Mouse (Mus musculus): Measurements from ENCODE around the gene Ccl24.
A peak's percentile ranks its signal among the peaks of the same experiment; 100 is the strongest.
"Not testable (repeated sequence)": the region's sequence is repeated elsewhere in the genome, so short reads cannot be mapped to it uniquely, and the experiment has no call there.

Gene Ccl24

GRCm38 (mm10) chr5:135573006-135573405 is at the start of gene Ccl24:
TSS of gene Ccl24 (minus strand) at chr5:135573049.
- DNase-seq = peak; percentile 7 to 12

DNA sequence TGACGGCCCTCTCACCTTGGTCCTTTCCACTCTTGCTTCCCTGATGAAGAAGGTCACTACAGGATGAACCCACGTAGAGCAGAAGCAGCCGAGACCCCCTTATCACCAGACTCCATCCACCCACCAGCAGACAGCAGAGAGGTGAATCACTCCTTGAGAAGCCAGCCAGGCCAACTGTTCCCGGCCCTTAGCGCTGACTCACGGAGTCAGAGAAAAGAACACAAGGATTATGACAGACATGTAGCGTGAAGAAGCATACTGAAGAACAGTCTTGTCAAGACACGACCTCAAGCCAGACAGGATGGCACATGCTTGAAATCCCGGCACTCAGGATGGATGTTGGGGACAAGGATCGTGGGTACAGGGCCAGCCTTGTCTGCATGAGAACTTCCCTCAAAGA is 48.9 kb upstream of the Ccl24 start:
- no peak for DNase-seq

DNA sequence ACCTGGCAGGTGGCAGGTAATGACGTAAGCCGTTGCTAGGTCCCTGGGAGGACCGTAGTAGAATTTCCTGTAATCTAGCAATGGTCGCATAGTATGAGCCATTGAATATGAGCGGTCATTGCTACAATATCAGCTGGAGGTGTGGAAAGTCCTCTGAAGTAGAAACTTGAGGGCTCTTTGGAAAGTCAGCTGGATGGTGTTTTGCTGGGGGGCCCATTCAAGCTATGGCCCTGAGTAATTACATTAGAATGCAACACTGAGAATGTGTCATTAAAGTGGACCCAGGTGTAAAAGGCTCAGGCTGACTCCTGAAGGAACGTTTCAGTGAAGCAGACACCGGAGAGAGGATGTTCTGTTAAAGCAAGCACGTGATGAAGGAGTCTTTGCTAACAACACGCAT is 47.7 kb upstream of the Ccl24 start:
- no peak for DNase-seq

GRCm38 (mm10) chr5:135619741-135620140 is 46.9 kb upstream of the Ccl24 start:
- not testable (repeated sequence) for DNase-seq

DNA sequence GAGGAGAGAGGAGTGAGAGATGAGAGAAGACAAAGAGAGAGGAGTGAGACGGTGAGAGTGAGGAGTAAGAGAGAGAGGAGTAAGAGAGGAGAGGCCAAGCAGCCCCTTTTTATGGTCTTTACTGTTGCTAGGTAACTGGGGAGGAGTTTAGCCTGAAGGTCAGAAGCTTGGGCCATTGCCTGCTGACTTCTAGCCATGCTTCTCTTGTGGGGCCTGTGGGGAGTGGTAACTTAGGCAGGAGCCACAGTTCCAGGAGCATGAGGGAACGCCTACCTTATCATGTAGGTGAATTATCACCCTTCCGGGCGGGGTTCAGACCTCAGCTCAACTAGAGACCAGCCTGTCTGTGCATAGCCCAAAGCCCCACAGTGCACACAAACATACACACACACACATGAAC is 36.9 kb upstream of the Ccl24 start:
- DNase-seq = no peak

DNA sequence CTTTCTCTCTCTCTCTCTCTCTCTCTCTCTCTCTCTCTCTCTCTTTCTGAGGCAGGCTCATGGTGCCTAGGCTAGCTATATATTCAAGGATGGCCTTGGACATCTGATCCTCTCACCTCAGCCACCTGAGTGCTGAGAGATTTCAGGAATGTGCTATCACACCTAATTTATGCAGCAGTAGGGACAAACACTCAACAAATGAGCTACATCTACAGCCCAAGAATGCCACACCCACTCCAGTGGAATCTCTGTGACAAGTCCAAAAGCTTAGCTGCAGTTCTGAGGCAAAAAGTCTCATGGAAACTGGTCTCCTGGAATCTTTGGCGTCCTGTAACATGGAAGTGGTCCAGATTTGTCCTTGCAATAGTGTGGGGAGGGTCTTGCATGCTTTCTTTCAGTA is 34.7 kb upstream of the Ccl24 start:
- DNase-seq = no peak

- DNase-seq = not testable (repeated sequence)
Measured at GRCm38 (mm10) chr5:135606717-135607116, 33.9 kb upstream of the Ccl24 start.

DNA sequence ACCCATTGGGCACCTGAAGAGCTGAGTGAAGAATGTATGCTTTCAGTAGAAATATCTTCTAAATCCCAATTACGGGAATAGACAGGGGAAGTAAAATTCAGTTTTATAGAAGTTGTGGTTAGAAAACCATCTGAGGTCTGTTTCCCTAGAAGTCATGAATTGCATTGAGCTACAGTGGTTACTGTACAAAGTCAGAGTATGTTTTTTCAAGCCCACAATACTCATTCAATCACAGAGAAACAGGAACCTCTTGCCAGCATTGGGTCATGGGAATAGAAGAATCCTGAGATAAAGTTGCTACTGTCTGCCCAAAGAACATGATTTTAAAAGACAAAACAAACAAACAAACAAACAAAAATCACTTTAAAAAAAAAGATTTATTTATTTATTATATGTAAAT is 31.8 kb upstream of the Ccl24 start:
- not testable (repeated sequence) for DNase-seq

- DNase-seq = no peak
Measured at GRCm38 (mm10) chr5:135589996-135590784, 17.3 kb upstream of the Ccl24 start.

GRCm38 (mm10) chr5:135587764-135588163 is 14.9 kb upstream of the Ccl24 start:
- DNase-seq = no peak

DNA sequence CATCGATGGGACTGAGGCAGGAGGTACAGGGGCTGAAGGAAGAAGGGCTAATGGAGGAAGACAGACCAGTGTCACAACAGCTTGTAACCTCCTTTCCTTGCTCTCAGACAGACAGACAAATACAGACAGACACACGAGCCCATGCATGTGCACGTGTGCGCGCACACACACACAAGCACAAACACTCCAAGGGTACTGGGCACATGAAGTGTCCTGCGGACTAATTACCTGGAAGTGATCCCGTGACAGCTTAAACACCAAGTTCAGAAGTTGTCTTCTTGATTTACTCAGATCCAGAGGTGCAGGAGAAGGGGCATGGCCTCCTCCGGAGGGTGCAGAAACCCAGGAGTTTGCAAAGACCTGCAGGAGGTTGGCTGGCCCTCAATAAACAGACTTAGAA is 12.8 kb upstream of the Ccl24 start:
- DNase-seq = no peak

- no peak for DNase-seq
Measured at GRCm38 (mm10) chr5:135582330-135582729, 9.5 kb upstream of the Ccl24 start.

DNA sequence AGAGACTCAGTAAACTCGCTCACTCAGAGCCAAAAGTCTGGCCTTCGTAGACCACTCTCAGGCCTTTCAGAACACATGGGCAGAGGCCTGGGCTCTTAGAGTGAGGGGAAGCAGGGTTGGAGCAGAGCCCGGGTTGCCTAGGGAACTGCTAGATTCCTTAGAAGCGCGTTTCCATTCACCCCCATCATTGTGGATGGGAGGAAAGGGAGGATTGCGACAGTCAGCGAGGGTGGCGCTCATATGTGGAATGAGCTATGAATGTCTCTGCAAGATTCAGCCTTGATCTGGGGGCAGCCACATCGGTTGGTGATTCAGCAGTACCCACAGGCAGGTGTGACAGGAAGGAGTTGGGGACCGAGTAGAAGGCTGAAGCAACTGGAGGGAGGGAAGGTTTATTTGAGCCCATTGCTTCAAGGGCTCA is 6.5 kb upstream of the Ccl24 start:
- no peak for DNase-seq

DNA sequence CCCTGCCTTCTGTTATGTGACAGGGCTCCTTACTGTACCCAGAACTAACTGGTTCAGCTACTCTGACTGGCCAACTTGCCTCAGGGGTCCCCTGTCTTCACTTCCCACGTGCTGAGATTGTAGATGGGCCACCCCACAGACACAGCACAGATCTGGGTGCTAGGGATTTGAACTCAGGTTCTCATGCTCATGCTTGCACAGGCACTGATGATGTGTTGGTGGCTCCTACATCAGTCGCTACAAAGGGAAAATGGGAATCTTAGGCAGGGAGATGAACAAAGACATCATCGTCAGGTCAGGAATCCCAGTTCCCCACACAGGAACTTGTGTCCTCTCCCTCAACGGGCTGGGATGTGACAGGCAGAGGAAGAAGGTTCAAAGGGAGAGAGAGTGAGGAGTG is 3.2 kb upstream of the Ccl24 start:
- no peak for DNase-seq

- no peak for DNase-seq
Measured at GRCm38 (mm10) chr5:135568698-135569097, 4.2 kb downstream of the Ccl24 start.

DNA sequence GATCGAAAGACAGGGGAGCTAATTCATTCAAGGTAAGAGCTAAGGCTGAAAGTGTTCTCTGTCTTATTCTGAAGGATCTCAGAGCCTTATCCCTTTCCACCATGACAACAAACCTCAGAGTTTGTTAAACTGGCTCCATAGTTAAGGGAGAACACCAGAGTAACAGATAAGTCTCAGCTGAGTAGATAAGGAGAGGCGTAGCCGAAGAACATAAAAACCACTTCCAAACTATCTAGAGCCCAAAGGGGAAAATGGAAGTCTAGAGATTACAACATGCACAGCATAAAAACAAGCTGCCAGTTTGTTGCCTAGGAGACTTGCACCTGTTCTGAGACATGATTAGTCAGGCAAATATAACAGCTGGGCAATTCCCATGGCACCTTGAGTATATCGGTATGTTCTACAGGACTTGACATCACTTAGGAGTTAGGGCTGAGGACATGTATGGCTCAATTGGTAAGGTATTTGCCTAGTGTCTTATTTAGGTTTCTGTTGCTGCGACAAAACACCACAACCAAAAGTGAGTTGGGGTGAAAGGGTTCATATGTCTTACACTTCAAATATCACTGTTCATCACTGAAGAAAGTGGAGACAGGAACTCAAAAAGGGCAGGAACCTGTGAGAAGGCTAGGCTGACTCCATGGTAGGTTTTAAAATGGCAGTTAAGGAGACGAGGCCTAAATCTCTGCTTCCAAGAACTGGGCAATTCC is 5.1 kb downstream of the Ccl24 start:
- DNase-seq = no peak

- no peak for DNase-seq
Measured at GRCm38 (mm10) chr5:135563469-135563868, 9.4 kb downstream of the Ccl24 start, which contains the start of gene Ccl26. TSS of gene Ccl26 (minus strand) at chr5:135563569.

GRCm38 (mm10) chr5:135557671-135558070 is 15.2 kb downstream of the Ccl24 start:
- no peak for DNase-seq

DNA sequence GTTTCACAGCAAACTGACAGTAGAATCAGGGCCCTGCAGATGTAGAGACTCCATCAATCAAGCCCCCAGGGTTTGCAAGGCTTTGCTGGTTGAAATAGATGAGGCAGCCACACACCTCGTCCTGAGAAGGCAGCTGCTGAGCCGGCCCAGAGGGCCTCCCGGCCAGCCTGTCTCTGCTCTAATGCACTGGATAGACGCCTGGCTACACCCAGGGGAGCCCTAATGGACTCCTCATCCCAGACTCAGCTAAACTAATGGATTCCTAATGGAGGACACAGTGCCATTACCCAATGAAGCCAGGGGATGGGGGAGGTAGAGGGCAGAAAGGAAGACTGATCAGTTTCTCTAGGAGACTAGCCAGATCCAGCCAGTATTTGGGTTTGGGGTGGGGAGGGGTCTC is 15.8 kb downstream of the Ccl24 start:
- no peak for DNase-seq

DNA sequence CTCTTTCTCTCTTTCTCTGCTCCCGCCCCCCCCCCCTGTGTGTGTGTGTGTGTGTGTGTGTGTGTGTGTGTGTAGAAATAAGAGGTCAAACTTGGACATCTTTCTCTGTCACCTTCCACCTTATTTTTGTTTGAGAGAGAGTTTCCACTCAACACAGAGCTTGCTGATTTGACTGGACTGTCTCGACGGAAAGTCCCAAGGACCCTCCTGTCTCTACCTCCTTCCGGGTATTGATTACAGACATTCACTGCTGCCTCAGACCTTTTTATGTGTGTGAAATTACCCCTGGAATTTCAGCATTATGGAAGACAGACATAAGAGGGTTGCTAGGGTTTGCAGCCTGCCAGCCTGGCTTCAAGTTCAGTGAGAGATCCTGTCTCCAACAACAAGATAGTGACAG is 16.6 kb downstream of the Ccl24 start:
- DNase-seq = no peak

- no peak for DNase-seq
Measured at GRCm38 (mm10) chr5:135551591-135551990, 21.3 kb downstream of the Ccl24 start.

GRCm38 (mm10) chr5:135550910-135551309 is 21.9 kb downstream of the Ccl24 start:
- no peak for DNase-seq

DNA sequence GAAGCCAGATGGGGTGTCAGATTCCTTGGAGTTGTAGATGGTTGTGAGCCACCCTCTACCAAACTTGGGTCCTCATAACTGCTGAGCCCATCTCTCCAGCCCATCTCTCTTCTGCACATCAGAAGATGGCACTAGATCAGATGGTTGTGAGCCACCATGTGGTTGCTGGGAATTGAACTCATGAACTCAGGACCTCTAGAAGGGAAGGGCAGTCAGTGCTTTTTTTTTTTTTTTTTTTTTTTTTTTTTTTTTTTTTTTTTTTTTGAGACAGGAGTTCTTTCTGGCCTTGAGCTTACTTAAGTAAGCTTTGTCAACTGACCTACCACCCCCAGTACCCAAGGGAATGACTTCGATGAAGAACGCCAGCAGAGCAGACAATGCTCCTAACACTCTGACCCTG is 24.9 kb downstream of the Ccl24 start:
- DNase-seq = no peak

Measured in lung, adult 18-20 months (tissue).